Mouse (Mus musculus) stomach, embryonic 16.5 days (tissue): ENCODE data around the gene Olfr1046. TPM values are rescaled to one million over a fixed set of nuclear protein-coding genes. Genes with fewer than 3 reads are reported as not detected.
"Not testable (repeated sequence)": the region's sequence is repeated elsewhere in the genome, so short reads cannot be mapped to it uniquely, and the experiment has no call there.

ENCODE experiments used
- ATAC-seq: fragments of 200-750 bp; cut with Nextera tagmentation; 2 replicates; pipeline ENCODE4 v1.8.0; 2017; ENCODE audit warnings: moderate number of reproducible peaks, moderate TSS enrichment; ENCODE audit not compliant: insufficient read depth, low FRiP score
- H3K27ac ChIP-seq: fragments of 300-500 bp; sonication (generic); 2 replicates; pipeline ENCODE4 v1.5.1; 2014; ENCODE audit warnings: low read length
- H3K27me3 ChIP-seq: fragments of 300-500 bp; sonication (generic); 2 replicates; pipeline ENCODE4 v1.6.1; 2014; ENCODE audit warnings: low read length, control low read depth, mixed read lengths; ENCODE audit not compliant: control insufficient read depth, insufficient read depth
- H3K36me3 ChIP-seq: fragments of 300-500 bp; sonication (generic); 2 replicates; pipeline ENCODE4 v1.6.1; 2014; ENCODE audit warnings: low read length; ENCODE audit not compliant: control insufficient read depth, insufficient read depth
- H3K4me1 ChIP-seq: fragments of 300-500 bp; sonication (generic); 2 replicates; pipeline ENCODE4 v1.6.1; 2014; ENCODE audit warnings: low read length, control low read depth, mixed read lengths; ENCODE audit not compliant: control insufficient read depth, insufficient read depth
- H3K4me2 ChIP-seq: fragments of 300-500 bp; sonication (generic); 2 replicates; pipeline ENCODE4 v1.6.1; 2014; ENCODE audit warnings: low read depth, low read length, mixed read lengths
- H3K4me3 ChIP-seq: fragments of 300-500 bp; sonication (generic); replicated peaks from 2 replicates; pipeline ENCODE4 v1.5.1; 2014; ENCODE audit warnings: mild to moderate bottlenecking, low read length
- H3K9ac ChIP-seq: fragments of 300-500 bp; sonication (generic); 2 replicates; pipeline ENCODE4 v1.6.1; 2014; ENCODE audit warnings: low read length
- H3K9me3 ChIP-seq: fragments of 300-500 bp; sonication (generic); replicated peaks from 2 replicates; pipeline ENCODE4 v1.6.1; 2016; ENCODE audit warnings: low read length, control low read depth; ENCODE audit not compliant: control insufficient read depth
- WGBS: fragments of 180-500 bp; shearing (Covaris S2); extraction: QIAGEN DNeasy Blood & Tissue Kit; methylation state at CpG from one replicate; pipeline ENCODE4 v1.1.7; 2014; 5-methylcytosine and 5-hydroxymethylcytosine counted together
- polyA plus RNA-seq: library from polyadenylated mRNA; unstranded; fragments of >200 nt; fragmentation: Nextera tagmentation; extraction: Ambion mirVana; gene quantifications from 2 replicates; pipeline ENCODE4 v1.2.1, GENCODE M21; 2015

Gene Olfr1046
- polyA plus RNA-seq: not detected in 2 replicates

DNA sequence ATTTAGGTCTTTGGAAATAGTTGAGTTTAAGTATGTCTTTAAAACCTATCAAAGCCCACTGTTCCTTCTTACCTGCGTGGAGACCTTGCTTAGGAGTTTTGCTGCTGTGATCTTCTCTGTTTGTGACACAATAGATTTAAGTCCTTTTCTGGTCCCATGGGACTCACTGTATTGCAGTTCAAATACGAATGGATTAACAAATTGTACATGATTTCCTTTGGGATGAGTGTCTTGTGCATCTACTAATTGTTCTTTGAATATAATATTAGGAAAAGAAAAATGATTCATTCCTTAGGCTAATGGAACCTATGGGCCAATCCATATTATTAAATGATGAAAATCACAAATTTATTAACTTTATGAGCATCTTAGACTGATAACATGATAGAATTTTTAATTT lies at the start of gene Olfr1046:
Gene Olfr1046, minus strand, starts transcription at position 101 of the 400 bp plus-strand sequence.
- WGBS: 70% methylated on average over 2 of the region's 2 CpGs
- H3K9ac ChIP-seq: no peak within 1 kb of the TSS
- ATAC-seq: no peak
- H3K9me3 ChIP-seq: no peaks in the 10 kb centered on the region
- no peaks in the 10 kb centered on the region for H3K36me3 ChIP-seq
- H3K27me3 ChIP-seq: no peaks in the 10 kb centered on the region
- H3K4me3 ChIP-seq: no peak within 1 kb of the TSS
- no peaks in the 10 kb centered on the region for H3K4me1 ChIP-seq
- no peak within 1 kb of the TSS for H3K27ac ChIP-seq
- no peak within 1 kb of the TSS for H3K4me2 ChIP-seq

DNA sequence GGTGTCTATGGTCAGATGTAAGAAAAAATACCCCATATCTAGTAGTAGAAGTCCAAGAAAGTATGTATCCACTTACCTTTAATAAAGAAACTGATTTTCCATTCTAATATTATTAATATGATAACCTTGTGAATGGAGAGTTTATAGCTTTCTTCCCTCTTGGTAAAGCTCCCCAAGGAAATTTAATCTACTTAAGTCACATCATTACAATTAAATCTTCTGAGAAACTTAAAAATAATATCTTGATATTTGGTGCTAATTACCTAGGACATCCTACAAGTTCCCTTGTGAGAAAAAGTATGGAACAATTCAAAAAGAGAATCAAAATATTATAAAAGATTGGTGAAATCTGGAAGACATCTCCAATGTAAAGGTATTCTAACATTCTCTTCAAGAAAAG lies 39.1 kb upstream of the Olfr1046 start, which contains the start of gene Olfr1049:
Gene Olfr1049, minus strand, starts transcription at position 101 of the 400 bp plus-strand sequence.
- H3K4me3 ChIP-seq, H3K9ac ChIP-seq, ATAC-seq, H3K4me1 ChIP-seq, H3K36me3 ChIP-seq, H3K27me3 ChIP-seq, H3K27ac ChIP-seq, H3K4me2 ChIP-seq, H3K9me3 ChIP-seq: not testable (repeated sequence)

DNA sequence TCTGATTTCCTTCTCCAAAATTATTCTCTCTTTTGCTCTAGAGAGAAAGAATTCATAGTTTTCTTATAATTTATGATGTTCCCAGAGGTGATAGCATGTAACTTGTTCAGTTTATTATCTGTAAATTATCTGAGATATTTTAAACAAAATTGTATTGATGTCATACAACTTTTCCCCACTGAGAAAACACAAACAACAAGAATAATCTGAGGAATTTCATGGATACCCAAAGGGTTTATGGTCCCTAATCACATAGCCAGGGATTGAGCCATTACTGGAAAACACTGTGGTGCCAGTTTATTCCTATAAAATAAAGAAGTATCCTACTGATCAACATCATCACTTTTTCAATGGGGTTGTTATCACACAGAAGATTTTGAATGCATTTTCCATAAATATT lies 21.1 kb upstream of the Olfr1046 start, which contains the start of gene Olfr1048:
Gene Olfr1048, minus strand, starts transcription at position 101 of the 400 bp plus-strand sequence.
- no peaks in the 10 kb centered on the region for H3K9me3 ChIP-seq
- H3K36me3 ChIP-seq: no peaks in the 10 kb centered on the region
- H3K9ac ChIP-seq: no peak within 1 kb of the TSS
- no peak within 1 kb of the TSS for H3K27ac ChIP-seq
- no peaks in the 10 kb centered on the region for H3K4me1 ChIP-seq
- H3K4me2 ChIP-seq: no peak within 1 kb of the TSS
- no peak for ATAC-seq
- H3K4me3 ChIP-seq: no peak within 1 kb of the TSS
- H3K27me3 ChIP-seq: no peaks in the 10 kb centered on the region

DNA sequence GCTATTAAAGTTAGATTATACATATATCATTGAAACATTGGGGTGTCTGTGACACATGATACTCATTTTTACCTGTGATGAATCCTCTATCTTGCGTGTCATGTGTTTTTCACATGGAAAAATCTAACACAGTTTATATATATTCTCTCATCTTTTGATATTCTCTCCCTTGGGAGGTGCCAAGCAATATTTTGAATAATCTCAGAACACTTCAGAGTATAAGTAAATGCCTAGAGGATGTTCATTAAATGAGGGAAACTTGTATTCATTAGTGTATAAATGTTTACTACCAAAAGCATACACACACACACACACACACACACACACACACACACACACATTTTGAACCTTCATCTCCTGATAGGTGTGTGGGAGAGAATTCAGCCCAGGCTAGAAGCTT lies 12.2 kb upstream of the Olfr1046 start, which contains the start of gene Olfr1047:
Gene Olfr1047, minus strand, starts transcription at position 101 of the 400 bp plus-strand sequence.
- no peak within 1 kb of the TSS for H3K4me2 ChIP-seq
- no peaks in the 10 kb centered on the region for H3K27me3 ChIP-seq
- H3K9ac ChIP-seq: no peak within 1 kb of the TSS
- no peak for ATAC-seq
- H3K4me3 ChIP-seq: no peak within 1 kb of the TSS
- H3K9me3 ChIP-seq: no peaks in the 10 kb centered on the region
- no peaks in the 10 kb centered on the region for H3K36me3 ChIP-seq
- WGBS: 89% methylated on average over 1 of the region's 1 CpGs
- H3K27ac ChIP-seq: no peak within 1 kb of the TSS
- H3K4me1 ChIP-seq: no peaks in the 10 kb centered on the region

DNA sequence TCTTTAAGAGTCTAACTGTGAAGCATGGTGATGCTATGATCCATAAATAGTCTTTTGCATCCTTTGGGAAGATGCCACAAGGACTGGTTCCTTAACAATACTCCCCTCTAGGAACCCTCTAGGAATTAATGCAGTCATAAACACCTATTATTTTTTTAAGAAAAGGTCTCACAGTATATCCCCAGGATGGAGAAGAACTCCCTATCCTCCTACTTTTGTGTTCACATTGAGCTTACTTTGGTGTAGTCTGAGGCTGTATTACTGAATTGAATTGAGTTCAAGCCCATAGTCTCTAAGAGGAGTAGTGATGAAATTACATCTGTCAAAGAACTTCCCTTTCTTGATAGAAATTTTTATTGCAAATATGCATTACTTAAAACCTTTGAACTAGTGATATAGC lies 16.2 kb downstream of the Olfr1046 start, which contains the start of gene Olfr1045:
Gene Olfr1045, minus strand, starts transcription at position 101 of the 400 bp plus-strand sequence.
- ATAC-seq: no peak
- no peaks in the 10 kb centered on the region for H3K9me3 ChIP-seq
- H3K4me2 ChIP-seq: no peak within 1 kb of the TSS
- H3K9ac ChIP-seq: no peak within 1 kb of the TSS
- H3K27ac ChIP-seq: no peak within 1 kb of the TSS
- no peaks in the 10 kb centered on the region for H3K4me1 ChIP-seq
- no peaks in the 10 kb centered on the region for H3K36me3 ChIP-seq
- H3K27me3 ChIP-seq: no peaks in the 10 kb centered on the region
- H3K4me3 ChIP-seq: no peak within 1 kb of the TSS

DNA sequence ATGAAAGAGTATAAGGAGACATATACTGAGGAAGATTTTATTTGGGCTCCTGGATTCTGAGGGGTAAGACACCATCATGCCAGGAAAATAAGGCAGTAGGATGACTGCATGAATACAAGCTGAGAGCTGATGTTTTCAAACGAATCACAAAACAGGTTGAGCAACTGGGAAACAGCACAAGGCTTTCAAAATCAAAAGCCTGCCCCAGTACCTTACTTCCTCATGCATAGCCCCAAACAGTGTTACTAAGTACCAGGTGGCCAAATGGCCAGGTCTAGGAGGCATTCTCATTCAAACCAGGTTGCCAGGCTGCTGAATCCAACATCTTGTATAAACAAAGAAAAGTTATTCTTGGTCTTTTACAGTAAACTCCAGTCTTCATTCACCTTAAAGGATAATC lies 23.3 kb downstream of the Olfr1046 start:
- Histone ChIP-seq H3K27me3 (no peaks in the 10 kb centered on the region), H3K9me3 (no peaks in the 10 kb centered on the region), H3K4me3 (no peak overlapping the region), H3K36me3 (no peaks in the 10 kb centered on the region), H3K4me1 (no peaks in the 10 kb centered on the region), H3K4me2 (no peak overlapping the region), H3K9ac (no peak overlapping the region), H3K27ac (no peak overlapping the region)
- no peak for ATAC-seq
- WGBS: 31% methylated on average over 1 of the region's 1 CpGs

DNA sequence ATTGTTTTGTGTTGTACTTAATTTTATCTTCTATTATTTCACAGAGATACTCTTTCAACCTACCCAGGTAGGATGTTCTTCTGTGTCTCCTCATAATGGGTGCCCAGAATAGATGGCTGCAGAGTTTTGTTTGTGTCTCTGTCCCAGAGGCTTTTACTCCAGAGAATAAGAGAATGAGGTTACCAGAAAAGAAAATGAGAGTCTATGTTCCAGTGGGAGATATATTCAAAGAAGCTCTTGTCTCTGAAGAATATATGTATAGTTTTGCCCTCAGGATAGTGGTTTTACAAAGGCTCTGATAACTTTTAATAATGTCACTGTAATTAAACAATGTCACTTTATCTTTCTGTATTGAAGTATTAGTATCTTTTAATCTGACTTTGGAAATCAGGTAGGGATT lies 33.5 kb downstream of the Olfr1046 start, which contains the start of gene Olfr52:
Gene Olfr52, minus strand, starts transcription at position 101 of the 400 bp plus-strand sequence.
- Histone ChIP-seq H3K9ac (no peak within 1 kb of the TSS), H3K36me3 (no peaks in the 10 kb centered on the region), H3K4me1 (no peaks in the 10 kb centered on the region), H3K27me3 (no peaks in the 10 kb centered on the region), H3K4me3 (no peak within 1 kb of the TSS), H3K4me2 (no peak within 1 kb of the TSS), H3K9me3 (no peaks in the 10 kb centered on the region), H3K27ac (no peak within 1 kb of the TSS)
- ATAC-seq: no peak

DNA sequence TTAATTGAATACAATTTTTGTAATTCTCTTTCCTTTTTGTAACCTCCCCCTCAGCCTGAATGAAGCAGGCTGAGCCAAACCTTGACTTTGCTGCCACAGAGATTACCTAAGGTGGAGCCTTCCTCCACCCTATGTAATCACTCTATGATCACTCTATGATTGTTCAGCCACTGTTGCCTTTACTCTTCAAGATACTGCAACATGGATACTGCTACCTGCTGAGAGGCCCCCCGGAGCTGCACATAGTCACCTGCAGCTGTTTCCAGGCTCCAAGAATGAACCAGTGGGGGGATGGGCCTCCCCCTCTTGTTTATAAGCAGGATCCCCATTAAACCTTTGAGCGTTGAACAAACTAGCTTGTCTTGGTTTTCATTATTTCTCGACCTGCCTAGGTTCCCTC lies 39.2 kb downstream of the Olfr1046 start:
- WGBS: 75% methylated on average over 3 of the region's 3 CpGs
- Histone ChIP-seq H3K4me2 (no peak overlapping the region), H3K27me3 (no peaks in the 10 kb centered on the region), H3K4me3 (no peak overlapping the region), H3K27ac (no peak overlapping the region), H3K36me3 (no peaks in the 10 kb centered on the region), H3K9me3 (no peaks in the 10 kb centered on the region), H3K9ac (no peak overlapping the region), H3K4me1 (no peaks in the 10 kb centered on the region)
- no peak for ATAC-seq

DNA sequence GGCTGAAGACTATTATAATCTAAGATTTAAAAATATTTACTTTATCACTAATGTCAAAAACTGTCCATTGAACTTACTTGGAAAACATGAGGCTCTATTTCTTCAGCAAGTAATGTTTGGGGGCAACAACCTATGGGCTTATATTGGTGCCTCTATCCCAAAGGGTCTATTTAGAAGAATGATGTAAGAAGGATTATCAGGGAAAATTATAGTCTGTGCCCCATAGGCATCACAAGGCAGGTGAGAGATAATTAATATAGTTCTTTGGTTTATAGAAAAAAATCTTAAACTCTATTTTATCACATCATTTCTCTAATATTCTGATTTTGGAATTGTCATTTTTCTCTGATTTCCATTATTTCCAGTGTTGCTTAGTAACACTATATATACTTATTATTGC lies 41.4 kb downstream of the Olfr1046 start, which contains the start of gene Olfr1044:
Gene Olfr1044, minus strand, starts transcription at position 101 of the 400 bp plus-strand sequence.
- Histone ChIP-seq H3K4me1 (no peaks in the 10 kb centered on the region), H3K9me3 (no peaks in the 10 kb centered on the region), H3K4me3 (no peak within 1 kb of the TSS), H3K36me3 (no peaks in the 10 kb centered on the region), H3K9ac (no peak within 1 kb of the TSS), H3K4me2 (no peak within 1 kb of the TSS), H3K27me3 (no peaks in the 10 kb centered on the region), H3K27ac (no peak within 1 kb of the TSS)
- no peak for ATAC-seq

DNA sequence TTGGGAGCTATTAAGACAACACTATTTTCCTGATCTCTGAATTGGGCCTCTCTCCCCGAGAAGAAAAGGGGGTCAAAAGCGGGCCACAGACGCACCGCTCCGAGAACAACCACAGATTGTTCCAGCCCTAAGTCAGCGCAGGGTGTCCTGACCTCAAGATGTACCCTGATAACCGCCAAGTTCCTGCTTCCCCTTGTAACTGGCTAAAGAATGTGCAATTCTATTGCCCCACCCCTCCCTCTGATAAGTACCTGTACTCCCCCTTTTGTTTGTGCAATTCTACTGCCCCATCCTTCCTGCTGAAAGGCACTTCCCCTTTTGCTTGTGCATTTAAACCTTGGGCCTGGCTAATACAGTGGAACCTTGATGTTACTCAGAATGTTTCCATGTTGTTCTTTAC lies 43.7 kb downstream of the Olfr1046 start:
- not testable (repeated sequence) for H3K4me1 ChIP-seq, H3K27me3 ChIP-seq, ATAC-seq, H3K9ac ChIP-seq, H3K9me3 ChIP-seq, H3K27ac ChIP-seq, H3K36me3 ChIP-seq, H3K4me3 ChIP-seq, H3K4me2 ChIP-seq
- WGBS: 79% methylated on average over 7 of the region's 7 CpGs
